Mouse (Mus musculus): ENCODE data around the gene Prn. TPM values are rescaled to one million over a fixed set of nuclear protein-coding genes. Genes with fewer than 3 reads are reported as not detected.

The Prn gene
- polyA plus RNA-seq, 1 experiment from 2014 or later, result not detected

GRCm38 (mm10) chr2:132005445-132005844, 95.7 kb downstream of the Prn start:
- no peaks in the 10 kb centered on the region for H3K27me3 ChIP-seq (ENCODE audit: control insufficient read depth, insufficient read depth, low read length)
- H3K36me3 ChIP-seq (replicated peaks; ENCODE audit: control insufficient read depth, insufficient read depth, low read depth, low read length), result no peaks in the 10 kb centered on the region
- no peak overlapping the region for H3K27ac ChIP-seq (replicated peaks; ENCODE audit: low read depth, low read length)
- no peaks in the 10 kb centered on the region for H3K4me1 ChIP-seq (ENCODE audit: control insufficient read depth, insufficient read depth, low read length)
- WGBS, result 88% methylated on average over 4 of the region's 4 CpGs
- ATAC-seq (replicated peaks; ENCODE audit: insufficient number of reproducible peaks, low FRiP score, low TSS enrichment, low read depth) (no peak), DNase-seq (ENCODE audit: low spot score) (no peak)
- H3K9me3 ChIP-seq (replicated peaks; ENCODE audit: control insufficient read depth, low read length), result no peaks in the 10 kb centered on the region
- H3K4me3 ChIP-seq (ENCODE audit: low read depth, low read length), result no peak overlapping the region
- no peak overlapping the region for H3K9ac ChIP-seq (replicated peaks; ENCODE audit: low read length)
- no peak overlapping the region for H3K4me2 ChIP-seq (ENCODE audit: low read depth, low read length)

Other genes starting within 250 kb of the Prn start
- not detected in 2 replicates for gene Erv3, start 50.2 kb upstream of the Prn start, polyA plus RNA-seq (2014; fragmentation: Nextera tagmentation; extraction: Ambion mirVana)
- gene Prnp, start within 50 bp of the Prn start, polyA plus RNA-seq (2014; fragmentation: Nextera tagmentation; extraction: Ambion mirVana), result 23.7 and 24.0 TPM in 2 replicates
- 15.1 and 15.6 TPM in 2 replicates for gene Prnd, start 40.9 kb downstream of the Prn start, polyA plus RNA-seq (2014; fragmentation: Nextera tagmentation; extraction: Ambion mirVana)
- 9.5 and 10.3 TPM in 2 replicates for gene Rassf2, start 120.3 kb downstream of the Prn start, polyA plus RNA-seq (2014; fragmentation: Nextera tagmentation; extraction: Ambion mirVana)
- 7.7 and 12.0 TPM in 2 replicates for gene Slc23a2, start 235.2 kb downstream of the Prn start, polyA plus RNA-seq (2014; fragmentation: Nextera tagmentation; extraction: Ambion mirVana)